Mouse (Mus musculus): ENCODE results near the gene Mindy4. TPM values are rescaled to one million over a fixed set of nuclear protein-coding genes. Genes with fewer than 3 reads are reported as not detected.

The Mindy4 gene
- total and polyA plus RNA-seq, 3 experiments, result 0.23 to 1.6 TPM; not detected in 1

- TF ChIP-seq USF1 (IDR thresholded peaks at IDR 0.05; ENCODE audit: low read depth, low read length) (no peak), USF2 (IDR thresholded peaks at IDR 0.05; ENCODE audit: borderline replicate concordance in 1 of 2, insufficient read depth in 1 of 2, low read depth in 1 of 2, low read length in 2 of 2) (no peak), E2F4 (IDR thresholded peaks at IDR 0.05; ENCODE audit: borderline replicate concordance, low read depth, low read length) (no peak), GABPA (IDR thresholded peaks at IDR 0.05; ENCODE audit: low read depth, low read length) (no peak), ZKSCAN1 (IDR thresholded peaks at IDR 0.05; ENCODE audit: low read depth, low read length) (no peak), MEF2A (IDR thresholded peaks at IDR 0.05; ENCODE audit: extremely low read depth, insufficient replicate concordance, low read depth, low read length, poor library complexity, severe bottlenecking) (no peak), POLR2AphosphoS5 (IDR thresholded peaks at IDR 0.05; ENCODE audit: borderline replicate concordance, low read depth, low read length) (no peak), KAT2A (conservative IDR thresholded peaks at IDR 0.05; ENCODE audit: low read depth, low read length) (no peak), GATA1 (IDR thresholded peaks at IDR 0.05; ENCODE audit: low read depth, low read length) (no peak), TCF12 (IDR thresholded peaks at IDR 0.05; ENCODE audit: low read depth, low read length) (no peak)
- no peak overlapping the region for H3K9ac ChIP-seq (ENCODE audit: control insufficient read depth, low read depth, low read length, poor library complexity, severe bottlenecking)
- no peaks in the 10 kb centered on the region for H3K36me3 ChIP-seq (ENCODE audit: control insufficient read depth in 1 of 2, insufficient read depth in 2 of 2, low read length in 2 of 2)
- H3K79me2 ChIP-seq (ENCODE audit: control insufficient read depth, insufficient read depth, low read length, poor library complexity), result no peaks in the 10 kb centered on the region
- H3K27me3 ChIP-seq (ENCODE audit: control insufficient read depth in 1 of 2, insufficient read depth in 2 of 2, low read length in 2 of 2), result no peaks in the 10 kb centered on the region
- H3K9me3 ChIP-seq (replicated peaks; ENCODE audit: insufficient read depth, low read length), result no peaks in the 10 kb centered on the region
- H3K4me3 ChIP-seq (ENCODE audit: control insufficient read depth in 1 of 2, insufficient read depth in 1 of 2, low read depth in 2 of 2, low read length in 2 of 2), result no peak overlapping the region
- H3K4me1 ChIP-seq (ENCODE audit: control insufficient read depth in 1 of 2, insufficient read depth in 2 of 2, low read length in 2 of 2), result no peaks in the 10 kb centered on the region
- no peak overlapping the region for H3K27ac ChIP-seq (ENCODE audit: control insufficient read depth, low read depth, low read length)
- DNase-seq (ENCODE audit: low read depth, low spot score), result no peak
Measured at GRCm38 (mm10) chr6:55232101-55232500, 28.9 kb downstream of the Mindy4 start.

- no peak overlapping the region for H3K9ac ChIP-seq (ENCODE audit: control insufficient read depth, low read depth, low read length, poor library complexity, severe bottlenecking)
- no peaks in the 10 kb centered on the region for H3K4me1 ChIP-seq (ENCODE audit: control insufficient read depth in 1 of 2, insufficient read depth in 2 of 2, low read length in 2 of 2)
- no peak overlapping the region for H3K27ac ChIP-seq (ENCODE audit: control insufficient read depth, low read depth, low read length)
- H3K36me3 ChIP-seq (ENCODE audit: control insufficient read depth in 1 of 2, insufficient read depth in 2 of 2, low read length in 2 of 2), result no peaks in the 10 kb centered on the region
- no peak overlapping the region for H3K4me3 ChIP-seq (ENCODE audit: control insufficient read depth in 1 of 2, insufficient read depth in 1 of 2, low read depth in 2 of 2, low read length in 2 of 2)
- TF ChIP-seq E2F4 (IDR thresholded peaks at IDR 0.05; ENCODE audit: borderline replicate concordance, low read depth, low read length) (no peak), TCF12 (IDR thresholded peaks at IDR 0.05; ENCODE audit: low read depth, low read length) (no peak), TBP (IDR thresholded peaks at IDR 0.05; ENCODE audit: low read depth, low read length) (no peak), ZC3H11A (IDR thresholded peaks at IDR 0.05; ENCODE audit: low read depth, low read length) (peak; percentile 82), POLR2AphosphoS2 (IDR thresholded peaks at IDR 0.05; ENCODE audit: low read length) (no peak), RAD21 (IDR thresholded peaks at IDR 0.05; ENCODE audit: low read depth, low read length) (peak; percentile 84), SMC3 (IDR thresholded peaks at IDR 0.05; ENCODE audit: low read depth, low read length) (peak; percentile 89), ELF1 (IDR thresholded peaks at IDR 0.05; ENCODE audit: low read depth, low read length) (no peak), HCFC1 (IDR thresholded peaks at IDR 0.05; ENCODE audit: low read depth, low read length) (no peak), CTCF (IDR thresholded peaks at IDR 0.05 in 2 of 3, conservative IDR thresholded peaks at IDR 0.05 in 1 of 3; ENCODE audit: control insufficient read depth in 1 of 3, insufficient read depth in 1 of 3, low read depth in 2 of 3, low read length in 3 of 3, poor library complexity in 1 of 3, severe bottlenecking in 1 of 3) (peak; percentile 47 to 81 (median 71)), MYC (IDR thresholded peaks at IDR 0.05; ENCODE audit: low read depth, low read length) (no peak), ZKSCAN1 (IDR thresholded peaks at IDR 0.05; ENCODE audit: low read depth, low read length) (no peak), KAT2A (conservative IDR thresholded peaks at IDR 0.05; ENCODE audit: low read depth, low read length) (no peak), BHLHE40 (IDR thresholded peaks at IDR 0.05; ENCODE audit: borderline replicate concordance, low read depth, low read length) (no peak), EP300 (IDR thresholded peaks at IDR 0.05; ENCODE audit: low read depth in 1 of 2, low read length in 2 of 2) (no peak)
- H3K9me3 ChIP-seq (replicated peaks; ENCODE audit: insufficient read depth, low read length), result no peaks in the 10 kb centered on the region
- no peaks in the 10 kb centered on the region for H3K79me2 ChIP-seq (ENCODE audit: control insufficient read depth, insufficient read depth, low read length, poor library complexity)
- H3K27me3 ChIP-seq (ENCODE audit: control insufficient read depth in 1 of 2, insufficient read depth in 2 of 2, low read length in 2 of 2), result no peaks in the 10 kb centered on the region
- peak; percentile 62 for DNase-seq (ENCODE audit: low read depth, low spot score)
Measured at GRCm38 (mm10) chr6:55232524-55233264, 29.5 kb downstream of the Mindy4 start.

Measured in MEL (cell line).